8 mouse cellular contexts compared by ENCODE assay signal in genomic region chr6:83775638-83776293, GRCm38 (mm10). TPM values are rescaled to one million over a fixed set of nuclear protein-coding genes. Genes with fewer than 3 reads are reported as not detected.
DNase-seq lines count a peak whose midpoint lies in the region; ATAC-seq lines count a peak whose summit lies in the region.

Tex261 (minus strand) TSS chr6:83775813.

- ATAC-seq in megakaryocyte progenitor cell, adult 5-6 weeks (replicated peaks; ENCODE audit: poor library complexity), result peak; percentile 80

- peak; percentile 94 for DNase-seq in adipocyte (ENCODE audit: low spot score)
- DNase-seq in embryo, embryonic 10 days (ENCODE audit: low spot score), result peak; percentile 92
- DNase-seq in gastrocnemius, postnatal 10 days, result peak; percentile 93
- peak; percentile 94 for DNase-seq in induced T-regulatory cell, adult 2 months (ENCODE audit: low read depth)
- DNase-seq in left cerebral cortex, adult 9 months (ENCODE audit: low spot score in 2 of 2), result peak; percentile 68 to 89
- peak; percentile 91 for DNase-seq in right cerebral cortex, postnatal 14 days
- peak; percentile 79 to 89 for DNase-seq in urinary bladder, postnatal 36 days (ENCODE audit: low spot score in 2 of 2)

RNA-seq across cellular contexts. Expression of gene Tex261, which starts in this region (rescaled TPM):
- 10 to 100 TPM; 44.6 to 49.5 TPM for total RNA-seq in gastrocnemius, postnatal 10 days (2021)
- total RNA-seq in megakaryocyte progenitor cell, adult 5-6 weeks (2015), result 57.5 TPM in 2 replicates
- total RNA-seq in megakaryocyte progenitor cell, adult 5-6 weeks (2017), result 36.5 and 39.8 TPM in 2 replicates

Comparison
In these comparisons a context has a peak if more than half of its experiments do, and no peak if none do; other contexts are left out.
1. Peak in every context shown above with its lines: DNase-seq and ATAC-seq.